Mouse (Mus musculus) embryonic fibroblast, embryonic 13.5 days (primary cell): ENCODE measurements at regions not wholly inside any gene's neighbourhood (a gene's known extent, or its start where the extent isn't known, plus 50 kb on each side); places are given as distances from the start of the nearest gene placed in this dataset.

Experiments
- CTCF ChIP-seq: IDR thresholded peaks from 2 replicates; pipeline ENCODE4 v1.5.1; 2011; ENCODE audit warnings: mild to moderate bottlenecking, control low read depth, low read length, moderate library complexity, borderline replicate concordance; ENCODE audit not compliant: insufficient read depth
- POLR2A ChIP-seq: IDR thresholded peaks from 2 replicates; pipeline ENCODE4 v1.6.1; 2011; ENCODE audit warnings: low read depth, mild to moderate bottlenecking, control low read depth, low read length, moderate library complexity

GRCm38 (mm10) chr5:112020882-112021281, 231.4 kb downstream of the Cryba4 start:
- TF ChIP-seq POLR2A (no peak), CTCF (no peak)
